Mouse (Mus musculus) intestine, embryonic 16.5 days (tissue): ENCODE data around the gene Degs2. TPM values are rescaled to one million over a fixed set of nuclear protein-coding genes. Genes with fewer than 3 reads are reported as not detected.

ENCODE experiments used
- ATAC-seq: fragments of 200-750 bp; cut with Nextera tagmentation; 2 replicates; pipeline ENCODE4 v1.8.0; 2017; ENCODE audit warnings: moderate TSS enrichment, moderate library complexity
- H3K27ac ChIP-seq: fragments of 300-500 bp; sonication (generic); 2 replicates; pipeline ENCODE4 v1.5.1; 2014; ENCODE audit warnings: mild to moderate bottlenecking, low read length
- H3K27me3 ChIP-seq: fragments of 300-500 bp; sonication (generic); replicated peaks from 2 replicates; pipeline ENCODE4 v1.6.1; 2014; ENCODE audit warnings: low read length, control low read depth, mixed read lengths; ENCODE audit not compliant: control insufficient read depth, insufficient read depth
- H3K36me3 ChIP-seq: fragments of 300-500 bp; sonication (generic); 2 replicates; pipeline ENCODE4 v1.6.1; 2014; ENCODE audit warnings: low read length, control low read depth; ENCODE audit not compliant: control insufficient read depth, insufficient read depth
- H3K4me1 ChIP-seq: fragments of 300-500 bp; sonication (generic); 2 replicates; pipeline ENCODE4 v1.6.1; 2014; ENCODE audit warnings: low read length, control low read depth, mixed read lengths; ENCODE audit not compliant: control insufficient read depth, insufficient read depth
- H3K4me2 ChIP-seq: fragments of 300-500 bp; sonication (generic); 2 replicates; pipeline ENCODE4 v1.6.1; 2014; ENCODE audit warnings: low read depth, low read length, control low read depth
- H3K4me3 ChIP-seq: fragments of 300-500 bp; sonication (generic); 2 replicates; pipeline ENCODE4 v1.5.1; 2014; ENCODE audit warnings: mild to moderate bottlenecking, low read length
- H3K9ac ChIP-seq: fragments of 300-500 bp; sonication (generic); 2 replicates; pipeline ENCODE4 v1.6.1; 2014; ENCODE audit warnings: low read depth, low read length
- H3K9me3 ChIP-seq: fragments of 300-500 bp; sonication (generic); 2 replicates; pipeline ENCODE4 v1.6.1; 2016; ENCODE audit warnings: low read length, control low read depth; ENCODE audit not compliant: control insufficient read depth
- WGBS: fragments of 180-500 bp; shearing (Covaris S2); extraction: QIAGEN DNeasy Blood & Tissue Kit; methylation state at CpG from one replicate; pipeline ENCODE4 v1.1.7; 2014; 5-methylcytosine and 5-hydroxymethylcytosine counted together
- polyA plus RNA-seq: library from polyadenylated mRNA; unstranded; fragments of >200 nt; fragmentation: Nextera tagmentation; extraction: Ambion mirVana; gene quantifications from 2 replicates; pipeline ENCODE4 v1.2.1, GENCODE M21; 2015

The Degs2 gene
- polyA plus RNA-seq, 1 experiment from 2014 or later, result 161 TPM

GRCm38 (mm10) chr12:108647784-108648183, 54.3 kb downstream of the Degs2 start:
- no peak for ATAC-seq
- Histone ChIP-seq H3K27me3 (no peaks in the 10 kb centered on the region), H3K4me3 (no peak overlapping the region), H3K4me1 (no peaks in the 10 kb centered on the region), H3K4me2 (no peak overlapping the region), H3K27ac (no peak overlapping the region), H3K9ac (no peak overlapping the region), H3K36me3 (no peaks in the 10 kb centered on the region; the same call in 1 of the 2 replicates), H3K9me3 (no peaks in the 10 kb centered on the region)

- H3K27ac ChIP-seq, result no peak overlapping the region
- no peak overlapping the region for H3K4me3 ChIP-seq
- whole genome bisulfite sequencing, result 97% methylated on average over 1 of the region's 1 CpGs
- no peak overlapping the region for H3K9ac ChIP-seq
- no peaks in the 10 kb centered on the region for H3K9me3 ChIP-seq
- H3K4me2 ChIP-seq, result no peak overlapping the region
- no peaks in the 10 kb centered on the region; the same call in 1 of the 2 replicates for H3K36me3 ChIP-seq
- H3K27me3 ChIP-seq, result no peaks in the 10 kb centered on the region
- H3K4me1 ChIP-seq, result no peaks in the 10 kb centered on the region
- no peak for ATAC-seq
These were observed 55.9 kb downstream of the Degs2 start for GRCm38 (mm10) chr12:108646234-108646633.

- Histone ChIP-seq H3K4me3 (no peak overlapping the region), H3K4me1 (no peaks in the 10 kb centered on the region), H3K9ac (no peak overlapping the region), H3K4me2 (no peak overlapping the region), H3K36me3 (no peaks in the 10 kb centered on the region), H3K27ac (no peak overlapping the region), H3K9me3 (no peaks in the 10 kb centered on the region), H3K27me3 (no peaks in the 10 kb centered on the region)
- WGBS, result 81% methylated on average over 3 of the region's 3 CpGs
- ATAC-seq, result no peak
These were observed 60.1 kb downstream of the Degs2 start for GRCm38 (mm10) chr12:108642019-108642418.

GRCm38 (mm10) chr12:108639126-108639525, 63.0 kb downstream of the Degs2 start:
- Histone ChIP-seq H3K27me3 (no peaks in the 10 kb centered on the region), H3K4me2 (no peak overlapping the region), H3K4me1 (no peaks in the 10 kb centered on the region), H3K9me3 (no peaks in the 10 kb centered on the region), H3K27ac (no peak overlapping the region), H3K4me3 (no peak overlapping the region), H3K9ac (no peak overlapping the region), H3K36me3 (no peaks in the 10 kb centered on the region)
- 73% methylated on average over 3 of the region's 3 CpGs for WGBS
- no peak for ATAC-seq

- no peak overlapping the region for H3K9ac ChIP-seq
- H3K4me2 ChIP-seq, result no peak overlapping the region
- ATAC-seq, result no peak
- no peak overlapping the region for H3K27ac ChIP-seq
- H3K27me3 ChIP-seq, result no peaks in the 10 kb centered on the region
- 80% methylated on average over 5 of the region's 5 CpGs for WGBS
- no peaks in the 10 kb centered on the region for H3K36me3 ChIP-seq
- no peak overlapping the region for H3K4me3 ChIP-seq
- no peaks in the 10 kb centered on the region for H3K4me1 ChIP-seq
- H3K9me3 ChIP-seq, result no peaks in the 10 kb centered on the region
These were observed 64.7 kb downstream of the Degs2 start for GRCm38 (mm10) chr12:108637440-108637839.

- ATAC-seq, result no peak
- Histone ChIP-seq H3K36me3 (no peaks in the 10 kb centered on the region; the same call in 1 of the 2 replicates), H3K9ac (no peak overlapping the region), H3K4me1 (peaks cover 4% of the 10 kb centered on the region; the same call in 1 of the 2 replicates), H3K27ac (no peak overlapping the region), H3K27me3 (no peaks in the 10 kb centered on the region), H3K4me2 (no peak overlapping the region), H3K4me3 (no peak overlapping the region), H3K9me3 (no peaks in the 10 kb centered on the region)
- 92% methylated on average over 4 of the region's 4 CpGs for whole genome bisulfite sequencing
These were observed 66.6 kb downstream of the Degs2 start for GRCm38 (mm10) chr12:108635501-108635900.

GRCm38 (mm10) chr12:108634031-108634430, 68.1 kb downstream of the Degs2 start:
- no peaks in the 10 kb centered on the region for H3K27me3 ChIP-seq
- WGBS, result 98% methylated on average over 1 of the region's 1 CpGs
- no peak for ATAC-seq
- H3K4me2 ChIP-seq, result no peak overlapping the region
- no peak overlapping the region for H3K4me3 ChIP-seq
- no peaks in the 10 kb centered on the region for H3K9me3 ChIP-seq
- peaks cover 4% of the 10 kb centered on the region; the same call in 1 of the 2 replicates for H3K4me1 ChIP-seq
- H3K36me3 ChIP-seq, result no peaks in the 10 kb centered on the region; the same call in 1 of the 2 replicates
- H3K27ac ChIP-seq, result no peak overlapping the region
- H3K9ac ChIP-seq, result no peak overlapping the region

- no peak overlapping the region for H3K9ac ChIP-seq
- no peaks in the 10 kb centered on the region for H3K27me3 ChIP-seq
- H3K4me3 ChIP-seq, result no peak overlapping the region
- ATAC-seq, result no peak
- H3K4me1 ChIP-seq, result peaks cover 4% of the 10 kb centered on the region; the same call in 1 of the 2 replicates
- H3K36me3 ChIP-seq, result no peaks in the 10 kb centered on the region; the same call in 1 of the 2 replicates
- no peak overlapping the region for H3K4me2 ChIP-seq
- no peak overlapping the region for H3K27ac ChIP-seq
- H3K9me3 ChIP-seq, result no peaks in the 10 kb centered on the region
These were observed 69.6 kb downstream of the Degs2 start for GRCm38 (mm10) chr12:108632501-108632900.

- H3K27me3 ChIP-seq, result no peaks in the 10 kb centered on the region
- peak; percentile 65 for ATAC-seq
- no peaks in the 10 kb centered on the region for H3K9me3 ChIP-seq
- H3K36me3 ChIP-seq, result no peaks in the 10 kb centered on the region; the same call in 1 of the 2 replicates
- WGBS, result 72% methylated on average over 6 of the region's 6 CpGs
- peaks cover 4% of the 10 kb centered on the region; the same call in 1 of the 2 replicates for H3K4me1 ChIP-seq
- H3K4me3 ChIP-seq, result no peak overlapping the region
- H3K9ac ChIP-seq, result no peak overlapping the region
- H3K4me2 ChIP-seq, result 0 out of 2 replicates have a peak overlapping the region, but pooled peaks have one; percentile 7
- H3K27ac ChIP-seq, result peak overlapping the region; percentile 49; the same call in 1 of the 2 replicates
These were observed 71.1 kb downstream of the Degs2 start for GRCm38 (mm10) chr12:108630741-108631688.
